Mouse (Mus musculus) cerebellum, adult 2 months (tissue): ENCODE results near the gene Trim56.

ENCODE experiments used
- CTCF ChIP-seq: fragments of 200-500 bp; IDR thresholded peaks from 2 replicates; pipeline ENCODE4 v1.5.1; 2011; ENCODE audit warnings: low read depth, mild to moderate bottlenecking, control low read depth, low read length, moderate library complexity, borderline replicate concordance; ENCODE audit not compliant: insufficient read depth
- POLR2A ChIP-seq: fragments of 200-500 bp; IDR thresholded peaks from 2 replicates; pipeline ENCODE4 v1.6.1; 2011; ENCODE audit warnings: low read length, control low read depth, borderline replicate concordance; ENCODE audit not compliant: insufficient read depth

GRCm38 (mm10) chr5:137152623-137153022, 36.6 kb upstream of the Trim56 start:
- no peak for TF ChIP-seq POLR2A
- no peak for TF ChIP-seq CTCF
